Mouse (Mus musculus) urinary bladder, postnatal 0 days (tissue): ENCODE data around the gene Gm20906. TPM values are rescaled to one million over a fixed set of nuclear protein-coding genes. Genes with fewer than 3 reads are reported as not detected.

ENCODE experiments used
- polyA plus RNA-seq: library from polyadenylated mRNA; unstranded; fragments of >200 nt; fragmentation: Nextera tagmentation; extraction: Ambion mirVana; gene quantifications from 2 replicates; pipeline ENCODE4 v1.2.1, GENCODE M21; 2015

The Gm20906 gene
- polyA plus RNA-seq: not detected in 2 replicates

GRCm38 (mm10) chrY:87550666-87551065 lies at the start of gene Gm20906:
Gm20906 (plus strand) TSS chrY:87550966.

